Mouse (Mus musculus) MEL (cell line): Measurements from ENCODE around the gene Sept9. TPM values are rescaled to one million over a fixed set of nuclear protein-coding genes. Genes with fewer than 3 reads are reported as not detected.

Experiments
- DNase-seq: peaks from one replicate; pipeline ENCODE4 v3.0.0; 2011; ENCODE audit warnings: low read depth, low spot score
- H3K27ac ChIP-seq: 2 replicates; pipeline ENCODE4 v1.5.1; 2012; ENCODE audit warnings: low read depth, mild to moderate bottlenecking, control low read depth, low read length, moderate library complexity; ENCODE audit not compliant: control insufficient read depth
- H3K27me3 ChIP-seq, 2 experiments: fragments of 150-350 bp in 1 of 2; sonication (generic) in 1 of 2; 2 replicates each; pipeline ENCODE4 v1.6.1; 2012; ENCODE audit warnings: low read length in 2 of 2, mild to moderate bottlenecking in 2 of 2, improper control_type of control experiment in 1 of 2, moderate library complexity in 1 of 2; ENCODE audit not compliant: insufficient read depth in 2 of 2, control insufficient read depth in 1 of 2
- H3K36me3 ChIP-seq, 2 experiments: 2 replicates each; pipeline ENCODE4 v1.6.1; 2012 to 2014; ENCODE audit warnings: low read length in 2 of 2, improper control_type of control experiment in 1 of 2, inconsistent platforms in 1 of 2, mild to moderate bottlenecking in 1 of 2; ENCODE audit not compliant: insufficient read depth in 2 of 2, control insufficient read depth in 1 of 2
- H3K4me1 ChIP-seq, 2 experiments: fragments of 150-350 bp in 1 of 2; sonication (generic) in 1 of 2; 2 replicates each; pipeline ENCODE4 v1.6.1; 2012; ENCODE audit warnings: low read length in 2 of 2, improper control_type of control experiment in 1 of 2, mild to moderate bottlenecking in 1 of 2; ENCODE audit not compliant: insufficient read depth in 2 of 2, control insufficient read depth in 1 of 2
- H3K4me3 ChIP-seq, 2 experiments: fragments of 150-350 bp in 1 of 2; sonication (generic) in 1 of 2; 2 replicates each; pipeline ENCODE4 v1.5.1; 2012; ENCODE audit warnings: low read depth in 2 of 2, low read length in 2 of 2, mild to moderate bottlenecking in 2 of 2, moderate library complexity in 2 of 2, control low read depth in 1 of 2, improper control_type of control experiment in 1 of 2; ENCODE audit not compliant: control insufficient read depth in 1 of 2, insufficient read depth in 1 of 2
- H3K79me2 ChIP-seq: 2 replicates; pipeline ENCODE4 v1.6.1; 2012; ENCODE audit warnings: mild to moderate bottlenecking, low read length, moderate library complexity; ENCODE audit not compliant: control insufficient read depth, poor library complexity, insufficient read depth
- H3K9ac ChIP-seq: 2 replicates; pipeline ENCODE4 v1.6.1; 2012; ENCODE audit warnings: low read depth, mild to moderate bottlenecking, control low read depth, low read length, moderate library complexity; ENCODE audit not compliant: control insufficient read depth, poor library complexity, severe bottlenecking
- H3K9me3 ChIP-seq: fragments of 150-350 bp; sonication (generic); replicated peaks from 2 replicates; pipeline ENCODE4 v1.6.1; 2012; ENCODE audit warnings: mild to moderate bottlenecking, low read length, improper control_type of control experiment, moderate library complexity; ENCODE audit not compliant: insufficient read depth
- CTCF ChIP-seq, 3 experiments: IDR thresholded peaks in 2 of 3; conservative IDR thresholded peaks in 1 of 3; 2 replicates each; pipeline ENCODE4 v1.5.1; 2011 to 2012; ENCODE audit warnings: low read length in 3 of 3, low read depth in 2 of 3, mild to moderate bottlenecking in 2 of 3, improper control_type of control experiment in 1 of 3, inconsistent platforms in 1 of 3, mixed read lengths in 1 of 3, moderate library complexity in 1 of 3; ENCODE audit not compliant: control insufficient read depth in 1 of 3, insufficient read depth in 1 of 3, poor library complexity in 1 of 3, severe bottlenecking in 1 of 3
- ETS1 ChIP-seq: IDR thresholded peaks from 2 replicates; pipeline ENCODE4 v1.6.1; 2012; ENCODE audit warnings: low read depth, mild to moderate bottlenecking, inconsistent platforms, low read length, improper control_type of control experiment, moderate library complexity
- GATA1 ChIP-seq: IDR thresholded peaks from 2 replicates; pipeline ENCODE4 v1.6.1; 2011; ENCODE audit warnings: low read depth, low read length, improper control_type of control experiment
- KAT2A ChIP-seq: conservative IDR thresholded peaks from 2 replicates; pipeline ENCODE4 v1.6.1; 2012; ENCODE audit warnings: low read depth, low read length, improper control_type of control experiment, inconsistent platforms
- MAZ ChIP-seq: IDR thresholded peaks from 2 replicates; pipeline ENCODE4 v1.6.1; 2012; ENCODE audit warnings: low read depth, mild to moderate bottlenecking, inconsistent platforms, low read length, improper control_type of control experiment
- MEF2A ChIP-seq: IDR thresholded peaks from 2 replicates; pipeline ENCODE4 v1.6.1; 2014; ENCODE audit warnings: low read depth, mild to moderate bottlenecking, inconsistent platforms, low read length, improper control_type of control experiment; ENCODE audit not compliant: poor library complexity, insufficient replicate concordance, severe bottlenecking; ENCODE audit errors: extremely low read depth
- NELFE ChIP-seq: IDR thresholded peaks from 2 replicates; pipeline ENCODE4 v1.6.1; 2011; ENCODE audit warnings: low read depth, low read length, improper control_type of control experiment
- POLR2AphosphoS2 ChIP-seq: IDR thresholded peaks from 2 replicates; pipeline ENCODE4 v1.6.1; 2011; ENCODE audit warnings: low read length, improper control_type of control experiment
- RAD21 ChIP-seq: IDR thresholded peaks from 2 replicates; pipeline ENCODE4 v1.6.1; 2011; ENCODE audit warnings: mild to moderate bottlenecking, low read depth, low read length, improper control_type of control experiment
- SMC3 ChIP-seq: IDR thresholded peaks from 2 replicates; pipeline ENCODE4 v1.6.1; 2011; ENCODE audit warnings: low read depth, low read length, improper control_type of control experiment
- TAL1 ChIP-seq: IDR thresholded peaks from 2 replicates; pipeline ENCODE4 v1.6.1; 2012; ENCODE audit warnings: mild to moderate bottlenecking, inconsistent platforms, low read length, moderate library complexity, mixed read lengths
- USF1 ChIP-seq: IDR thresholded peaks from 2 replicates; pipeline ENCODE4 v1.6.1; 2014; ENCODE audit warnings: low read depth, mild to moderate bottlenecking, inconsistent platforms, low read length, improper control_type of control experiment, moderate library complexity
- ZC3H11A ChIP-seq: IDR thresholded peaks from 2 replicates; pipeline ENCODE4 v1.6.1; 2012; ENCODE audit warnings: low read depth, mild to moderate bottlenecking, inconsistent platforms, low read length, improper control_type of control experiment
- ZMIZ1 ChIP-seq: IDR thresholded peaks from 2 replicates; pipeline ENCODE4 v1.6.1; 2012; ENCODE audit warnings: low read depth, mild to moderate bottlenecking, inconsistent platforms, low read length, improper control_type of control experiment, moderate library complexity
- ZNF384 ChIP-seq: IDR thresholded peaks from 2 replicates; pipeline ENCODE4 v1.6.1; 2012; ENCODE audit warnings: low read depth, mild to moderate bottlenecking, inconsistent platforms, low read length, improper control_type of control experiment
- polyA plus RNA-seq, 2 experiments: library from polyadenylated mRNA; stranded (reverse) in 1 of 2; unstranded in 1 of 2; fragments of >175 nt in 1 of 2; fragments of >200 nt in 1 of 2; gene quantifications; 2 replicates each; pipeline versions ENCODE4 v1.2.1 to v1.2.4; 2012; ENCODE audit warnings: low replicate concordance in 2 of 2, low read depth in 1 of 2; ENCODE audit not compliant: insufficient read length in 2 of 2, insufficient read depth in 1 of 2, missing spikeins in 1 of 2
- total RNA-seq: library from RNA; depleted of rRNA; stranded (reverse); fragments of 300-350 nt; gene quantifications from 2 replicates; pipeline ENCODE4 v1.2.3, GENCODE M21; 2012

Gene Sept9
- total and polyA plus RNA-seq, 3 experiments, result 49.7 to 196 (median 163) TPM

DNA sequence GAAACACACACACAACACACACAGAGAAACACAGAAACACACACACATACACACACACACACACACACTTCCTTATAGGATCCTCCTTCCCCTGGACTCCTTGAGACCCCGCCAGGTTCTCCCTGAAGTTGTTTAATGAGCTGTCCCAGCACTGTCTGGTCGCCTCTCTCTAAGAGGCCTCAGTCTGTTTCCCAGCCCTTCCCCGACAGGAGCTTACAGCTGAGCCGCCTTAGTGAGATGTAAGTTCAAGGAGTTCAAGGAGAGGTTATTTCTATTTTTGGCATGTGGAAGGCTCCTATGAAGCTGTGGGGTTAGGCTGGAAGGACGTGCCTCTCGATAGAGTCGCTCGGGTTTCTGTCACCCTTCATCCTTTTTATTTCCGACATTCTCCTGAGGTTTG is 184.8 kb downstream of the Sept9 start (continued):
- TF ChIP-seq USF1, result no peak
- TF ChIP-seq, all 39 proteins: peak for 0

DNA sequence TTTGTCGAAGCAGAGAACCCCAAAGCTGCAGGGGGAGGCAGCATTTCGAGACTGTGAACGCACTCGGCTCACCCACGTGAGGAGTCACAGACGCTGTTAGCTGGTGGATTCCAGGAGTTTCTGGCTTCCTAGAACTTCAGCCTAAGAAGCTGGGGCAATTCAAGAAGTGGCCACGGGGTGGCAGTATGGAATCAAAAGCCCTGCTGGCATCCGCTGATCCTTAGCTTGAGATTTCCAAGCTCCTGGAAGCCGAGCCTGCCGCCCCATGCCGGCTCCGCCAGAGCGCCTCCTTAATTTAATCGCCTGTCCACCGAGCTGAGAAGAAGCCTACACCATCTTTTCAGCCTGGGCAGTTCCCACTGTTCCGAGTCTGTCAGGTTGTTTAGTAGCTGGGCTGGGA is 185.4 kb downstream of the Sept9 start:
- Histone ChIP-seq H3K27me3 (peaks cover under 1 to 9% of the 10 kb centered on the region in 2 experiments), H3K4me3 (no peak overlapping the region), H3K4me1 (no peaks in the 10 kb centered on the region), H3K79me2 (no peaks in the 10 kb centered on the region), H3K36me3 (no peaks in the 10 kb centered on the region), H3K9me3 (no peaks in the 10 kb centered on the region), H3K9ac (no peak overlapping the region), H3K27ac (no peak overlapping the region)
- TF ChIP-seq KAT2A (no peak), SMC3 (peak; percentile 88), RAD21 (peak; percentile 87), CTCF (IDR thresholded peaks at IDR 0.05 in 2 of 3, conservative IDR thresholded peaks at IDR 0.05 in 1 of 3; ENCODE audit: control insufficient read depth in 1 of 3, insufficient read depth in 1 of 3, low read depth in 2 of 3, low read length in 3 of 3, poor library complexity in 1 of 3, severe bottlenecking in 1 of 3) (peak; percentile 87 to 92 (median 90)), ZC3H11A (peak; percentile 67)
- peak; percentile 85 for DNase-seq

DNA sequence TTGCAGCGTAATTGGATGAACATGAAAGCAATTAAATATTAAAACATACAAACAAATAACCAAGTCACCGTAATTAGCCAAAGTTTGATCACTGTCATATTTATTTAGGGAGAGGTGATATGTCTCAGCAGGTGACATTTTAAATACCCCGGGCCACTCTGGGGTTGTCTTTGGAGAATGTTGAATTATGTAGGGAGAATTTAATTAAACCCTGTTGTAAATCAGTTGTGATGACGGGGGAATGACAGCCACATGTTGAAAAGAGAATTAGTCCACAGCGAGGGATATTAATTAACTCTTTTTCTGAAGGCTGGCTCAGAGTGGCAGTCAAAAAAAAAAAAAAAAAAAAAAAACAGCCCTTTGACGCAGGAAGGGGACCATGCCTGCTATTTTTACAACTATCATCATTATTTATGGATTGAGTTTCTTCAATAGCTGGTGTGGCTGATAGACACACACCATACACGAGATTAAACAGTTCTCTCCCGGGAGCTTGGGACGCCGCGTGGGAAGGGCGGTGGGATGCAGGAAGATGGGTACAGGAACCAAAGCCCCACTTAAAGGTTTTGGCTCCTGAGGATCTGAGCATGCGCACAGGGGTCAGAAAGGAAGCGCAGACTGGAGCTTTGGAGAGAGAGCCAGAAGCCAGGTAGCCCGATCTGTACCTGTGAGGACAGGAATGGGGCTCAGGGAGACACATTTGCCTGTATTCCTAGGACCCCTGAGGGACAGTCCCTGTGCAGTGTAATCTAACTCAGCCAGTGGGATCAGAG is 186.1 kb downstream of the Sept9 start:
- H3K36me3 ChIP-seq, result no peaks in the 10 kb centered on the region
- TF ChIP-seq ZMIZ1, result no peak
- peak; percentile 65 for TF ChIP-seq ZNF384
- TF ChIP-seq GATA1, result no peak
- TF ChIP-seq MAZ, result no peak
- no peak for TF ChIP-seq ZC3H11A
- peaks cover 0 to 5% of the 10 kb centered on the region in 2 experiments for H3K27me3 ChIP-seq
- DNase-seq, result no peak
- no peaks in the 10 kb centered on the region for H3K9me3 ChIP-seq
- no peaks in the 10 kb centered on the region for H3K79me2 ChIP-seq
- no peak overlapping the region for H3K9ac ChIP-seq
- H3K4me3 ChIP-seq, result no peak overlapping the region
- no peak overlapping the region for H3K27ac ChIP-seq
- H3K4me1 ChIP-seq, result peaks cover 0 to 3% of the 10 kb centered on the region in 2 experiments; a peak in 1 of 4 replicates

DNA sequence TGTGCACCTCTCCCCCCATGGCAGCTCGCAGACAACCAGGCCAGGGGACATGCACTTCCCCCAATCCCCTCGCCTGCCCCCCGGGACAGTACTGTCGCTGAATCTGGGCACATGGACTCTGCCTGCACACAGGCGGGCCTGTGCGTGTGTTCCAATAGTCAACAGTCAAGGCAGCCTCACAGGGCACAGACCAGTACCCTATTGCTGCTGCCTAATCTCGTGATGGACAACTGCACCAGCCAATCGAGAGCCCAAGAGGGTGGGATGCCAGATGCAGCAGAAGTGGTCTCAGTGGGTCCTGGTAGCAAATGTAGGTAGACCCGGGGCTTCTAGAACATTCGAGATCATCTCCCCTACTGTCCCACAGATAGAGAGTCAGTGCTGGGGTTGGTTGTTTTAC is 187.8 kb downstream of the Sept9 start:
- TF ChIP-seq POLR2AphosphoS2, result no peak
- no peak for TF ChIP-seq TAL1
- no peak for TF ChIP-seq MEF2A
- no peak for TF ChIP-seq ETS1
- TF ChIP-seq NELFE, result no peak
- no peak for TF ChIP-seq KAT2A
- Histone ChIP-seq H3K27ac (no peak overlapping the region), H3K9ac (no peak overlapping the region), H3K36me3 (no peaks in the 10 kb centered on the region), H3K9me3 (no peaks in the 10 kb centered on the region), H3K4me1 (peaks cover 0 to 3% of the 10 kb centered on the region in 2 experiments; a peak in 1 of 4 replicates), H3K4me3 (no peak overlapping the region), H3K27me3 (peaks cover 0 to 5% of the 10 kb centered on the region in 2 experiments; a peak in 3 of 4 replicates), H3K79me2 (no peaks in the 10 kb centered on the region)
- peak; percentile 38 for DNase-seq
